Mouse (Mus musculus) kidney, embryonic 14.5 days (tissue): ENCODE measurements around the gene Sema6d. TPM values are rescaled to one million over a fixed set of nuclear protein-coding genes. Genes with fewer than 3 reads are reported as not detected.

Experiments used
- ATAC-seq: fragments of 200-750 bp; cut with Nextera tagmentation; 2 replicates; pipeline ENCODE4 v1.8.0; 2017; ENCODE audit warnings: moderate number of reproducible peaks, mild to moderate bottlenecking, moderate TSS enrichment, moderate library complexity; ENCODE audit not compliant: low FRiP score, low TSS enrichment
- H3K27ac ChIP-seq: fragments of 300-500 bp; sonication (generic); 2 replicates; pipeline ENCODE4 v1.5.1; 2014; ENCODE audit warnings: low read depth, mild to moderate bottlenecking, low read length, moderate library complexity, mixed read lengths
- H3K27me3 ChIP-seq: fragments of 300-500 bp; sonication (generic); 2 replicates; pipeline ENCODE4 v1.6.1; 2014; ENCODE audit warnings: mild to moderate bottlenecking, low read length; ENCODE audit not compliant: control insufficient read depth, insufficient read depth
- H3K36me3 ChIP-seq: fragments of 300-500 bp; sonication (generic); 2 replicates; pipeline ENCODE4 v1.6.1; 2014; ENCODE audit warnings: low read length, mixed read lengths; ENCODE audit not compliant: control insufficient read depth, insufficient read depth
- H3K4me1 ChIP-seq: fragments of 300-500 bp; sonication (generic); 2 replicates; pipeline ENCODE4 v1.6.1; 2014; ENCODE audit warnings: low read length, mixed read lengths; ENCODE audit not compliant: control insufficient read depth, insufficient read depth
- H3K4me2 ChIP-seq: fragments of 300-500 bp; sonication (generic); replicated peaks from 2 replicates; pipeline ENCODE4 v1.6.1; 2014; ENCODE audit warnings: low read depth, mild to moderate bottlenecking, low read length
- H3K4me3 ChIP-seq: fragments of 300-500 bp; sonication (generic); 2 replicates; pipeline ENCODE4 v1.5.1; 2014; ENCODE audit warnings: mild to moderate bottlenecking, low read length
- H3K9ac ChIP-seq: fragments of 300-500 bp; sonication (generic); 2 replicates; pipeline ENCODE4 v1.6.1; 2014; ENCODE audit warnings: low read depth, mild to moderate bottlenecking, low read length, moderate library complexity
- H3K9me3 ChIP-seq: fragments of 300-500 bp; sonication (generic); 2 replicates; pipeline ENCODE4 v1.6.1; 2016; ENCODE audit warnings: low read length; ENCODE audit not compliant: control insufficient read depth
- WGBS: fragments of 180-500 bp; shearing (Covaris S2); extraction: QIAGEN DNeasy Blood & Tissue Kit; methylation state at CpG from one replicate; pipeline ENCODE4 v1.1.7; 2014; 5-methylcytosine and 5-hydroxymethylcytosine counted together
- polyA plus RNA-seq: library from polyadenylated mRNA; unstranded; fragments of >200 nt; fragmentation: Nextera tagmentation; extraction: Ambion mirVana; gene quantifications from 2 replicates; pipeline ENCODE4 v1.2.1, GENCODE M21; 2014

The Sema6d gene
- polyA plus RNA-seq, 1 experiment from 2014 or later: 11.8 TPM

GRCm38 (mm10) chr2:124101580-124101979 lies 11.8 kb downstream of the Sema6d start:
- H3K4me3 ChIP-seq: no peak overlapping the region
- WGBS: 73% methylated on average over 5 of the region's 5 CpGs
- no peaks in the 10 kb centered on the region for H3K36me3 ChIP-seq
- no peaks in the 10 kb centered on the region for H3K27me3 ChIP-seq
- ATAC-seq: no peak
- no peak overlapping the region for H3K4me2 ChIP-seq
- no peaks in the 10 kb centered on the region for H3K4me1 ChIP-seq
- no peak overlapping the region for H3K9ac ChIP-seq
- no peaks in the 10 kb centered on the region for H3K9me3 ChIP-seq
- no peak overlapping the region for H3K27ac ChIP-seq

GRCm38 (mm10) chr2:124103277-124103676 lies 13.5 kb downstream of the Sema6d start:
- no peak overlapping the region for H3K27ac ChIP-seq

GRCm38 (mm10) chr2:124118469-124119243 lies 28.9 kb downstream of the Sema6d start:
- no peaks in the 10 kb centered on the region for H3K36me3 ChIP-seq
- H3K27ac ChIP-seq: no peak overlapping the region
- H3K4me1 ChIP-seq: no peaks in the 10 kb centered on the region
- no peaks in the 10 kb centered on the region for H3K9me3 ChIP-seq
- no peak overlapping the region for H3K4me3 ChIP-seq
- H3K9ac ChIP-seq: no peak overlapping the region
- no peak for ATAC-seq
- no peaks in the 10 kb centered on the region for H3K27me3 ChIP-seq
- no peak overlapping the region for H3K4me2 ChIP-seq
- 66% methylated on average over 11 of the region's 11 CpGs for WGBS

More at GRCm38 (mm10) chr2:124103277-124103676, 13.5 kb downstream of the Sema6d start:
- Histone ChIP-seq H3K36me3 (no peaks in the 10 kb centered on the region), H3K4me2 (no peak overlapping the region), H3K4me1 (no peaks in the 10 kb centered on the region), H3K9me3 (no peaks in the 10 kb centered on the region), H3K27me3 (no peaks in the 10 kb centered on the region), H3K9ac (no peak overlapping the region), H3K4me3 (no peak overlapping the region)
- no peak for ATAC-seq

GRCm38 (mm10) chr2:124120355-124120754 lies 30.6 kb downstream of the Sema6d start:
- Histone ChIP-seq H3K9me3 (no peaks in the 10 kb centered on the region), H3K36me3 (no peaks in the 10 kb centered on the region), H3K4me3 (no peak overlapping the region), H3K27ac (no peak overlapping the region), H3K4me1 (no peaks in the 10 kb centered on the region), H3K4me2 (no peak overlapping the region), H3K9ac (no peak overlapping the region), H3K27me3 (no peaks in the 10 kb centered on the region)
- 77% methylated on average over 1 of the region's 1 CpGs for WGBS
- ATAC-seq: no peak

GRCm38 (mm10) chr2:124121539-124121938 lies 31.8 kb downstream of the Sema6d start:
- H3K4me1 ChIP-seq: no peaks in the 10 kb centered on the region
- H3K27me3 ChIP-seq: no peaks in the 10 kb centered on the region
- H3K36me3 ChIP-seq: no peaks in the 10 kb centered on the region
- no peak overlapping the region for H3K27ac ChIP-seq
- H3K4me2 ChIP-seq: no peak overlapping the region
- WGBS: 75% methylated on average over 2 of the region's 2 CpGs
- no peak overlapping the region for H3K4me3 ChIP-seq
- no peaks in the 10 kb centered on the region for H3K9me3 ChIP-seq
- no peak for ATAC-seq
- no peak overlapping the region for H3K9ac ChIP-seq

- Histone ChIP-seq H3K4me1 (no peaks in the 10 kb centered on the region), H3K9me3 (no peaks in the 10 kb centered on the region), H3K27me3 (no peaks in the 10 kb centered on the region), H3K4me2 (no peak overlapping the region), H3K27ac (no peak overlapping the region), H3K4me3 (no peak overlapping the region), H3K36me3 (no peaks in the 10 kb centered on the region), H3K9ac (no peak overlapping the region)
- WGBS: 80% methylated on average over 7 of the region's 7 CpGs
- ATAC-seq: no peak
Measured at GRCm38 (mm10) chr2:124125504-124125903, 35.7 kb downstream of the Sema6d start.

GRCm38 (mm10) chr2:124126853-124127252 lies 37.1 kb downstream of the Sema6d start:
- WGBS: 53% methylated on average over 3 of the region's 3 CpGs
- Histone ChIP-seq H3K36me3 (no peaks in the 10 kb centered on the region), H3K4me3 (no peak overlapping the region), H3K27ac (no peak overlapping the region), H3K9ac (no peak overlapping the region), H3K4me2 (no peak overlapping the region), H3K9me3 (no peaks in the 10 kb centered on the region), H3K4me1 (no peaks in the 10 kb centered on the region), H3K27me3 (no peaks in the 10 kb centered on the region)
- no peak for ATAC-seq

GRCm38 (mm10) chr2:124130876-124131275 lies 41.1 kb downstream of the Sema6d start:
- no peaks in the 10 kb centered on the region for H3K4me1 ChIP-seq
- no peak overlapping the region for H3K9ac ChIP-seq
- H3K27me3 ChIP-seq: no peaks in the 10 kb centered on the region
- no peaks in the 10 kb centered on the region for H3K9me3 ChIP-seq
- 62% methylated on average over 2 of the region's 2 CpGs for WGBS
- no peak overlapping the region for H3K4me2 ChIP-seq
- no peaks in the 10 kb centered on the region for H3K36me3 ChIP-seq
- no peak overlapping the region for H3K27ac ChIP-seq
- H3K4me3 ChIP-seq: no peak overlapping the region
- no peak for ATAC-seq

- H3K4me2 ChIP-seq: no peak overlapping the region
- no peak overlapping the region for H3K4me3 ChIP-seq
- 70% methylated on average over 3 of the region's 3 CpGs for WGBS
- 0 out of 2 replicates have a peak, but pooled peaks have one; percentile 28 for ATAC-seq
- no peaks in the 10 kb centered on the region for H3K9me3 ChIP-seq
- no peak overlapping the region for H3K9ac ChIP-seq
- H3K4me1 ChIP-seq: no peaks in the 10 kb centered on the region
- H3K27me3 ChIP-seq: no peaks in the 10 kb centered on the region
- no peak overlapping the region for H3K27ac ChIP-seq
- H3K36me3 ChIP-seq: no peaks in the 10 kb centered on the region
Measured at GRCm38 (mm10) chr2:124141510-124142044, 51.8 kb downstream of the Sema6d start.
